Mouse (Mus musculus): Measurements from ENCODE around the gene Zfp362. TPM values are rescaled to one million over a fixed set of nuclear protein-coding genes. Genes with fewer than 3 reads are reported as not detected.

Zfp362 gene
- 17.2 and 18.2 TPM in 2 replicates for polyA plus RNA-seq (2015; fragmentation: Nextera tagmentation; extraction: Ambion mirVana)

DNA sequence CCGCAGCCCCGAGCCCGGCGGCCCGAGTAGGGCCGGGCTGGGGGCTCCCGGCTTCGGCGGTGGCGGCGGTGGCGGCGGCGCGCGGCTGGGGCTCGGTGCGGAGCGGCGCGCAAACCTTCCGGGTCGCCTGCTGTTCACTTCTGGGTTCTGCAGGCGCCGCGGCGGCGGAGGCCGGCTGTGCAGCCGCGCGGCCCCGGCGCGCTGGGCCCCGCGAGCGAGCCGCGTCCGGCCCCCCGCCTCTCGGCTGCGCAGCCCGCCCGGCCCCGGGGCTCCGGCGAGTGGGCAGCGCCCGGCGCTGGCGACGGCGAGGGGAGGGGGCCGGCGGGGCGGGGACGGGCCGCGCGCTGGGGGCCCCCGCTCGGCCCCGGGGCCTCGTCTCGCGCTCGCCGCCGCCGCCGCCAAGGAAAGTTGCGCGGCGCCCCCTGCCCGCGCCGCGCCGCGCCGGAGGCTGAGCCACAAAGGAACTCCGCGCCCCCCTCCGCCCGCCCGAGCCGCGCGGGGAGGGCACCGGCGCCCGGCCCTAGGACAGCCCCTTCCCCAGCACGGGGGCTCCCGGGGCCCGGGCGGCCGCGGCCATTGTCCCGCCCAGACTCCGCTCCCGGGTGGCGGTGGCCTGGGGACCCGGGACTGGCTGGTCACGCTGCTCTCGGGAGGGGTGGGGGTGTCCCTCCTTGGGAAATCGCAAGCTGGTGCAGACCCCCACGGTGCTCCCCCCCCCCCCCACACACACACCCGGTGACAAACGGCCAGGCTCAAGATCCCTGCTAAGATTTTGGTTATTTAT, at the start of gene Zfp362:
Gene Zfp362 (minus strand): TSS at position 3 of the 784 bp plus-strand sequence.
- H3K27me3 ChIP-seq (ENCODE audit: control insufficient read depth, insufficient read depth, low read length): no peaks in the 10 kb centered on the region
- peak within 1 kb of the TSS; percentile 95 for H3K27ac ChIP-seq (ENCODE audit: low read length)
- peaks cover 43% of the 10 kb centered on the region for H3K4me1 ChIP-seq (ENCODE audit: control insufficient read depth, insufficient read depth, low read length)
- WGBS: under 1% methylated on average over 96 of the region's 111 CpGs
- H3K4me3 ChIP-seq (ENCODE audit: low read length): peak within 1 kb of the TSS; percentile 76
- peak; percentile 50 for ATAC-seq (replicated peaks; ENCODE audit: extremely low read depth, insufficient read depth, low FRiP score)
- H3K4me2 ChIP-seq (ENCODE audit: low read depth, low read length): peak within 1 kb of the TSS; percentile 96
- H3K9ac ChIP-seq (ENCODE audit: low read length): peak within 1 kb of the TSS; percentile 96
- no peaks in the 10 kb centered on the region for H3K36me3 ChIP-seq (ENCODE audit: control insufficient read depth, insufficient read depth)
- H3K9me3 ChIP-seq (replicated peaks; ENCODE audit: control insufficient read depth, low read length): no peaks in the 10 kb centered on the region

DNA sequence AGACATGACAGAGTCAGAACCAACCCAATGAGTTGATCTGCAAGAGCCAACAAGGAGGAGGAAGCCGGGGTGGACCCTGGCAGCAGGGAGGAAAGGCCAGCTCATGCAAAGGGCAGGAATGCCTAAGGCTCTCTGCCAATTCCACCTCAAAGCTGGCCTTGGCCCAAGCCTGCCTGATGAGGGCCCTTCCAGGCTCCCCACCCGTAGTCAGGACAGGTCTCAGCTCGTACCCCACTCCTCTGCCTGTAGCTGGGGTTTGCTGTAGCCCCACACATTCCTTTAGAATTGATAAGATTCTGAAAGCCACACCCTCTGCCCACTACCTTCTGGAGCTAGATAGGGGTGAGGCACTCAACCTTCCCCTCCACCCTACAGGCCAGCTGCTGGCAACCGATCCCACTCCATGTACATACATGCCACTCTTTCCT, 49.8 kb upstream of the Zfp362 start:
- H3K9ac ChIP-seq (ENCODE audit: low read length): no peak overlapping the region
- ATAC-seq (replicated peaks; ENCODE audit: extremely low read depth, insufficient read depth, low FRiP score): peak; percentile 78; the same call in 1 of the 2 replicates
- no peaks in the 10 kb centered on the region for H3K27me3 ChIP-seq (ENCODE audit: control insufficient read depth, insufficient read depth, low read length)
- 0 out of 2 replicates have a peak, but pooled peaks cover 3% of the 10 kb centered on the region for H3K9me3 ChIP-seq (replicated peaks; ENCODE audit: control insufficient read depth, low read length)
- H3K4me2 ChIP-seq (ENCODE audit: low read depth, low read length): no peak overlapping the region
- H3K27ac ChIP-seq (ENCODE audit: low read length): no peak overlapping the region
- 0 out of 2 replicates have a peak, but pooled peaks cover 2% of the 10 kb centered on the region for H3K4me1 ChIP-seq (ENCODE audit: control insufficient read depth, insufficient read depth, low read length)
- no peaks in the 10 kb centered on the region for H3K36me3 ChIP-seq (ENCODE audit: control insufficient read depth, insufficient read depth)
- 25% methylated on average over 4 of the region's 4 CpGs for WGBS
- no peak overlapping the region for H3K4me3 ChIP-seq (ENCODE audit: low read length)

DNA sequence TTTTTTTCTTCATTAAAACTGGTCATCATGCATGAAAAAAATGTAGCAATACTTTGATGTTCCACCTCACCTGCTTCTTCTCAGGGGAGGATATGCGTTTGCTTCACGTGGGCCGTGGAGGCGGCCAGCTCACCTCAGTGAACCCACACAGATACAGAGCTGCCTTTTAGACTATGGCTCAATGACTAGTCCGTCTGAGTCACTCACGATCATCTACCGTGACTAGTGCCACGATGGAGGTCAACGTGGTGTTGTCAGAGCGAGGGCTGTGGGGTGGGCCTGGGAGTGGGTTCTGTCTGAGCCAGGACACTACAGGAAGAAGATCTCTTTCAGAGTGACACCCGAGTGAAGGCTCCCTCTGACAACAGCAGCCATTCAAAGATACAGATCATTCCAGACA, 47.3 kb upstream of the Zfp362 start:
- H3K4me3 ChIP-seq (ENCODE audit: low read length): no peak overlapping the region
- H3K36me3 ChIP-seq (ENCODE audit: control insufficient read depth, insufficient read depth): no peaks in the 10 kb centered on the region
- 0 out of 2 replicates have a peak, but pooled peaks cover 2% of the 10 kb centered on the region for H3K4me1 ChIP-seq (ENCODE audit: control insufficient read depth, insufficient read depth, low read length)
- H3K9me3 ChIP-seq (replicated peaks; ENCODE audit: control insufficient read depth, low read length): no peaks in the 10 kb centered on the region
- no peaks in the 10 kb centered on the region for H3K27me3 ChIP-seq (ENCODE audit: control insufficient read depth, insufficient read depth, low read length)
- no peak overlapping the region for H3K27ac ChIP-seq (ENCODE audit: low read length)
- H3K9ac ChIP-seq (ENCODE audit: low read length): no peak overlapping the region
- ATAC-seq (replicated peaks; ENCODE audit: extremely low read depth, insufficient read depth, low FRiP score): no peak
- 76% methylated on average over 11 of the region's 11 CpGs for WGBS
- H3K4me2 ChIP-seq (ENCODE audit: low read depth, low read length): no peak overlapping the region

- no peak overlapping the region for H3K4me2 ChIP-seq (ENCODE audit: low read depth, low read length)
- no peak overlapping the region for H3K4me3 ChIP-seq (ENCODE audit: low read length)
- no peaks in the 10 kb centered on the region for H3K9me3 ChIP-seq (replicated peaks; ENCODE audit: control insufficient read depth, low read length)
- no peak for ATAC-seq (replicated peaks; ENCODE audit: extremely low read depth, insufficient read depth, low FRiP score)
- 56% methylated on average over 12 of the region's 12 CpGs for WGBS
- H3K4me1 ChIP-seq (ENCODE audit: control insufficient read depth, insufficient read depth, low read length): 0 out of 2 replicates have a peak, but pooled peaks cover 2% of the 10 kb centered on the region
- no peak overlapping the region for H3K9ac ChIP-seq (ENCODE audit: low read length)
- no peak overlapping the region for H3K27ac ChIP-seq (ENCODE audit: low read length)
- no peaks in the 10 kb centered on the region for H3K36me3 ChIP-seq (ENCODE audit: control insufficient read depth, insufficient read depth)
- H3K27me3 ChIP-seq (ENCODE audit: control insufficient read depth, insufficient read depth, low read length): no peaks in the 10 kb centered on the region
These were observed 46.5 kb upstream of the Zfp362 start for GRCm38 (mm10) chr4:128852266-128852887.

- Histone ChIP-seq H3K27me3 (ENCODE audit: control insufficient read depth, insufficient read depth, low read length) (no peaks in the 10 kb centered on the region), H3K4me1 (ENCODE audit: control insufficient read depth, insufficient read depth, low read length) (no peaks in the 10 kb centered on the region), H3K9me3 (replicated peaks; ENCODE audit: control insufficient read depth, low read length) (no peaks in the 10 kb centered on the region), H3K4me3 (ENCODE audit: low read length) (no peak overlapping the region), H3K27ac (ENCODE audit: low read length) (no peak overlapping the region), H3K9ac (ENCODE audit: low read length) (no peak overlapping the region), H3K4me2 (ENCODE audit: low read depth, low read length) (no peak overlapping the region), H3K36me3 (ENCODE audit: control insufficient read depth, insufficient read depth) (no peaks in the 10 kb centered on the region)
- ATAC-seq (replicated peaks; ENCODE audit: extremely low read depth, insufficient read depth, low FRiP score): no peak
- 67% methylated on average over 7 of the region's 7 CpGs for WGBS
These were observed 43.8 kb upstream of the Zfp362 start for GRCm38 (mm10) chr4:128849686-128850085.

DNA sequence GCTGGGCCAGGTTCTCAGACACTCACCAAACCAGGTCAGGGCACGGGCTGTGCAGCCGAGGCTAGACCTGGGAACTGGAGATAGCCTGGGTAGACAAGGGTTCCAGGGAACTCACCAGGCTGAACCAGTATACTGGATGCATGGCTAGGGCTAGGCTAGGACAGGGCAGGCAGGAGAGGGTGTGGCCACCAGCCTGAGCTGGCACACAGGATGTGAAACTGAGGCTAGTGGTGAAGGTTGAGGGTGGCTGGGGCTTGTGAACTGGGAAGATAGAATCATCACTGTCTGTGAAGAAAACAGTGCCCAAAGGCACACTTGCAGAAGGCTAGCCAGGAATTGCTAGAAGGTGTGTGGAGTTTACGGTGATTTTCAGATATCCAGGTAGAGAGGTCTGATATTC, 43.1 kb upstream of the Zfp362 start:
- no peak for ATAC-seq (replicated peaks; ENCODE audit: extremely low read depth, insufficient read depth, low FRiP score)
- 90% methylated on average over 3 of the region's 3 CpGs for WGBS

DNA sequence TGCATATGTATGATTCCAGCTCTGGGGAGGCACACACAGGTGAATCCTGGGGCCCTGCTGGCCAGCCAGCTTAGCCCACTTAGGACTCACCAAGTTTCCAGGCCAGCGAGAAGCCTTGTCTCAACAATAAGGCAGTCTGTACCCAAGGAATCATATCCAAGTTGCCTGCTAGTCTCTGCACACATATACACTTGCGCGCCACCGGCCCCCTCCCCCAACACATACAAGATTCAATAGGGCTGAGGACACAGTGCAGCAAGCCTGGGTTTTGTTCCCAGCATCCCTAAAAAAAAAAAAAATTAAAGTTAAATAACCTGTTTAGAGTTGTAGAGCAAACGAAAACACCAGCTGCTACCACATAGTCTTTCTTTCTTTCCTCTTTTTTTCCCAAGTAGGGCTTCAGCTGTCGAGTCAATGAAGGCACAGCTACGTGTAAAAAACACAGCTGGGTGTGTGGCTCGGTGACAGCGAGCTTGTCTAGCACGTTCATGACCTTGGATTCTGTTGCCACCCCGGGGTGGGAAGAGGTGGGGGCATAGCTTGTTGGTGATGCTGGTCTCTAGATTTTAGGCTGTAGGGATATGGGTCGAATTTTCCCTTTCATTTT, 39.6 kb upstream of the Zfp362 start:
- WGBS: 63% methylated on average over 12 of the region's 12 CpGs
- H3K4me3 ChIP-seq (ENCODE audit: low read length): no peak overlapping the region

More for the DNA sequence above, 43.1 kb upstream of the Zfp362 start:
- no peaks in the 10 kb centered on the region for H3K9me3 ChIP-seq (replicated peaks; ENCODE audit: control insufficient read depth, low read length)
- H3K27ac ChIP-seq (ENCODE audit: low read length): no peak overlapping the region
- H3K4me2 ChIP-seq (ENCODE audit: low read depth, low read length): no peak overlapping the region
- no peaks in the 10 kb centered on the region for H3K27me3 ChIP-seq (ENCODE audit: control insufficient read depth, insufficient read depth, low read length)
- no peak overlapping the region for H3K9ac ChIP-seq (ENCODE audit: low read length)
- no peak overlapping the region for H3K4me3 ChIP-seq (ENCODE audit: low read length)
- H3K36me3 ChIP-seq (ENCODE audit: control insufficient read depth, insufficient read depth): no peaks in the 10 kb centered on the region
- no peaks in the 10 kb centered on the region for H3K4me1 ChIP-seq (ENCODE audit: control insufficient read depth, insufficient read depth, low read length)

GRCm38 (mm10) chr4:128844566-128844965, 38.7 kb upstream of the Zfp362 start:
- Histone ChIP-seq H3K9me3 (replicated peaks; ENCODE audit: control insufficient read depth, low read length) (no peaks in the 10 kb centered on the region), H3K9ac (ENCODE audit: low read length) (no peak overlapping the region), H3K27ac (ENCODE audit: low read length) (no peak overlapping the region), H3K4me2 (ENCODE audit: low read depth, low read length) (no peak overlapping the region), H3K27me3 (ENCODE audit: control insufficient read depth, insufficient read depth, low read length) (no peaks in the 10 kb centered on the region), H3K4me3 (ENCODE audit: low read length) (no peak overlapping the region), H3K36me3 (ENCODE audit: control insufficient read depth, insufficient read depth) (no peaks in the 10 kb centered on the region), H3K4me1 (ENCODE audit: control insufficient read depth, insufficient read depth, low read length) (peaks cover 14% of the 10 kb centered on the region)
- no peak for ATAC-seq (replicated peaks; ENCODE audit: extremely low read depth, insufficient read depth, low FRiP score)
- 45% methylated on average over 13 of the region's 13 CpGs for WGBS

More for the DNA sequence above, 39.6 kb upstream of the Zfp362 start:
- no peaks in the 10 kb centered on the region for H3K27me3 ChIP-seq (ENCODE audit: control insufficient read depth, insufficient read depth, low read length)
- no peak overlapping the region for H3K27ac ChIP-seq (ENCODE audit: low read length)
- H3K9ac ChIP-seq (ENCODE audit: low read length): no peak overlapping the region
- no peak overlapping the region for H3K4me2 ChIP-seq (ENCODE audit: low read depth, low read length)
- H3K9me3 ChIP-seq (replicated peaks; ENCODE audit: control insufficient read depth, low read length): no peaks in the 10 kb centered on the region
- no peak for ATAC-seq (replicated peaks; ENCODE audit: extremely low read depth, insufficient read depth, low FRiP score)
- H3K4me1 ChIP-seq (ENCODE audit: control insufficient read depth, insufficient read depth, low read length): peaks cover 8% of the 10 kb centered on the region
- no peaks in the 10 kb centered on the region for H3K36me3 ChIP-seq (ENCODE audit: control insufficient read depth, insufficient read depth)
